8 mouse cellular contexts compared by ENCODE assay signal in genomic region chr1:119504260-119505062, GRCm38 (mm10). TPM values are rescaled to one million over a fixed set of nuclear protein-coding genes. Genes with fewer than 3 reads are reported as not detected.
DNase-seq lines count a peak whose midpoint lies in the region; ATAC-seq and TF ChIP-seq lines count a peak whose summit lies in the region.

Ralb (minus strand) TSS chr1:119504794.

- ATAC-seq in forebrain, embryonic 12.5 days (ENCODE audit: low FRiP score) = peak; percentile 99
- ATAC-seq in heart, postnatal 0 days (ENCODE audit: insufficient read depth, low read depth) = peak; percentile 97
- peak; percentile 95 for ATAC-seq in liver, embryonic 16.5 days (ENCODE audit: low read depth)
- peak; percentile 97 for ATAC-seq in neural tube, embryonic 13.5 days (ENCODE audit: low read depth)

- no peak for TF ChIP-seq CTCF in E14TG2a.4 (conservative IDR thresholded peaks at IDR 0.05; ENCODE audit: low read length)
- no peak for TF ChIP-seq CTCF in heart, postnatal 0 days (IDR thresholded peaks at IDR 0.05; ENCODE audit: low read depth)
- TF ChIP-seq CTCF in testis, adult 2 months (IDR thresholded peaks at IDR 0.05; ENCODE audit: control insufficient read depth, insufficient read depth, insufficient replicate concordance, low read depth, low read length) = no peak

- H3K4me3 ChIP-seq in E14TG2a.4 (replicated peaks; ENCODE audit: low read length) = peak within 1 kb of the TSS; percentile 94
- H3K4me3 ChIP-seq in forebrain, embryonic 12.5 days (replicated peaks) = peak within 1 kb of the TSS; percentile 57
- H3K4me3 ChIP-seq in heart, postnatal 0 days (ENCODE audit: low read depth, low read length) = peak within 1 kb of the TSS; percentile 83
- H3K4me3 ChIP-seq in liver, embryonic 16.5 days (ENCODE audit: low read depth, low read length) = peak within 1 kb of the TSS; percentile 71
- peak within 1 kb of the TSS; percentile 78 for H3K4me3 ChIP-seq in neural tube, embryonic 13.5 days
- peak within 1 kb of the TSS; percentile 90 for H3K4me3 ChIP-seq in testis, adult 2 months (ENCODE audit: control insufficient read depth, low read depth, low read length)

- no peak within 1 kb of the TSS for H3K27ac ChIP-seq in forebrain, embryonic 12.5 days
- peak within 1 kb of the TSS; percentile 92 for H3K27ac ChIP-seq in heart, postnatal 0 days (ENCODE audit: low read depth)
- H3K27ac ChIP-seq in liver, embryonic 16.5 days (ENCODE audit: low read length) = peak within 1 kb of the TSS; percentile 81
- H3K27ac ChIP-seq in neural tube, embryonic 13.5 days (replicated peaks) = peak within 1 kb of the TSS; percentile 71
- H3K27ac ChIP-seq in testis, adult 2 months (ENCODE audit: control insufficient read depth, insufficient read depth, low read depth, low read length) = peak within 1 kb of the TSS; percentile 84

- peak; percentile 91 for DNase-seq in c-Kit-positive CD71-positive TER-119-positive erythroid progenitor cells, embryonic 14.5 days (ENCODE audit: low spot score)
- DNase-seq in heart, postnatal 0 days (ENCODE audit: low spot score) = peak; percentile 100
- peak; percentile 97 to 98 for DNase-seq in kidney, postnatal 4 days

- TF ChIP-seq POLR2A in testis, adult 2 months (IDR thresholded peaks at IDR 0.05; ENCODE audit: control insufficient read depth, low read depth, low read length) = peak; percentile 36; the same call in 1 of the 2 replicates

- no peaks in the 10 kb centered on the region for H3K36me3 ChIP-seq in E14TG2a.4 (ENCODE audit: insufficient read depth, low read length)
- no peaks in the 10 kb centered on the region for H3K36me3 ChIP-seq in forebrain, embryonic 12.5 days (replicated peaks)
- no peaks in the 10 kb centered on the region for H3K36me3 ChIP-seq in heart, postnatal 0 days (replicated peaks; ENCODE audit: control insufficient read depth, insufficient read depth, low read length)
- H3K36me3 ChIP-seq in liver, embryonic 16.5 days (ENCODE audit: control insufficient read depth, insufficient read depth) = no peaks in the 10 kb centered on the region
- H3K36me3 ChIP-seq in neural tube, embryonic 13.5 days = peaks cover 6% of the 10 kb centered on the region; the same call in 1 of the 2 replicates
- no peaks in the 10 kb centered on the region for H3K36me3 ChIP-seq in testis, adult 2 months (ENCODE audit: control insufficient read depth, insufficient read depth, low read length)

- peak within 1 kb of the TSS; percentile 70 for H3K4me2 ChIP-seq in forebrain, embryonic 12.5 days
- H3K4me2 ChIP-seq in heart, postnatal 0 days (ENCODE audit: low read depth, low read length) = peak within 1 kb of the TSS; percentile 77
- peak within 1 kb of the TSS; percentile 71 for H3K4me2 ChIP-seq in liver, embryonic 16.5 days (ENCODE audit: low read depth, low read length)
- peak within 1 kb of the TSS; percentile 75 for H3K4me2 ChIP-seq in neural tube, embryonic 13.5 days

- peaks cover 9% of the 10 kb centered on the region for H3K9me3 ChIP-seq in E14TG2a.4 (ENCODE audit: low read length)
- no peaks in the 10 kb centered on the region for H3K9me3 ChIP-seq in forebrain, embryonic 12.5 days
- H3K9me3 ChIP-seq in heart, postnatal 0 days (replicated peaks; ENCODE audit: control insufficient read depth, low read length) = no peaks in the 10 kb centered on the region
- H3K9me3 ChIP-seq in liver, embryonic 16.5 days (replicated peaks; ENCODE audit: control insufficient read depth, low read length) = no peaks in the 10 kb centered on the region
- H3K9me3 ChIP-seq in neural tube, embryonic 13.5 days = no peaks in the 10 kb centered on the region; the same call in 1 of the 2 replicates

- peak within 1 kb of the TSS; percentile 63 for H3K9ac ChIP-seq in forebrain, embryonic 12.5 days
- H3K9ac ChIP-seq in heart, postnatal 0 days (replicated peaks; ENCODE audit: low read depth, low read length) = peak within 1 kb of the TSS; percentile 88
- peak within 1 kb of the TSS; percentile 61 for H3K9ac ChIP-seq in liver, embryonic 16.5 days (ENCODE audit: low read depth, low read length)
- H3K9ac ChIP-seq in neural tube, embryonic 13.5 days = peak within 1 kb of the TSS; percentile 79

- 0 out of 2 replicates have a peak, but pooled peaks have one; percentile 35 for TF ChIP-seq EP300 in heart, postnatal 0 days (IDR thresholded peaks at IDR 0.05; ENCODE audit: low read depth)

- peaks cover 33% of the 10 kb centered on the region for H3K27me3 ChIP-seq in E14TG2a.4 (ENCODE audit: insufficient read depth, low read length)
- peaks cover 20% of the 10 kb centered on the region for H3K27me3 ChIP-seq in forebrain, embryonic 12.5 days
- no peaks in the 10 kb centered on the region for H3K27me3 ChIP-seq in heart, postnatal 0 days (ENCODE audit: control insufficient read depth, insufficient read depth, low read length)
- H3K27me3 ChIP-seq in liver, embryonic 16.5 days (ENCODE audit: control insufficient read depth, insufficient read depth, low read depth, low read length) = no peaks in the 10 kb centered on the region
- H3K27me3 ChIP-seq in neural tube, embryonic 13.5 days = peaks cover 6% of the 10 kb centered on the region; the same call in 1 of the 2 replicates
- no peaks in the 10 kb centered on the region for H3K27me3 ChIP-seq in testis, adult 2 months (ENCODE audit: control insufficient read depth, insufficient read depth, low read length)

- under 1% methylated on average over 57 of the region's 57 CpGs for WGBS in forebrain, embryonic 12.5 days
- WGBS in heart, postnatal 0 days = under 1% methylated on average over 57 of the region's 57 CpGs
- WGBS in liver, embryonic 16.5 days (ENCODE audit: insufficient replicate concordance) = under 1% methylated on average over 56 of the region's 57 CpGs
- under 1% methylated on average over 57 of the region's 57 CpGs for WGBS in neural tube, embryonic 13.5 days

- peaks cover 61% of the 10 kb centered on the region for H3K4me1 ChIP-seq in E14TG2a.4 (replicated peaks; ENCODE audit: low read depth, low read length)
- H3K4me1 ChIP-seq in forebrain, embryonic 12.5 days = peaks cover 20% of the 10 kb centered on the region
- H3K4me1 ChIP-seq in heart, postnatal 0 days (ENCODE audit: control insufficient read depth, insufficient read depth) = peaks cover 12% of the 10 kb centered on the region
- peaks cover 19% of the 10 kb centered on the region for H3K4me1 ChIP-seq in liver, embryonic 16.5 days (ENCODE audit: control insufficient read depth, low read depth, low read length)
- H3K4me1 ChIP-seq in neural tube, embryonic 13.5 days (replicated peaks) = peaks cover 33% of the 10 kb centered on the region
- peaks cover 11% of the 10 kb centered on the region for H3K4me1 ChIP-seq in testis, adult 2 months (ENCODE audit: control insufficient read depth, insufficient read depth, low read length)

RNA-seq across cellular contexts. Expression of gene Ralb, which starts in this region (rescaled TPM):
- polyA plus RNA-seq in forebrain, embryonic 12.5 days (2016; fragmentation: Nextera tagmentation; extraction: Ambion mirVana) = 65.7 and 67.3 TPM in 2 replicates
- 74.4 and 86.2 TPM in 2 replicates for total RNA-seq in heart, postnatal 0 days (2014; rRNA removed; ENCODE audit: low replicate concordance)
- 86.0 and 91.0 TPM in 2 replicates for polyA plus RNA-seq in heart, postnatal 0 days (2015; fragmentation: Nextera tagmentation; extraction: Ambion mirVana)
- 38.0 and 40.5 TPM in 2 replicates for polyA plus RNA-seq in liver, embryonic 16.5 days (2015; fragmentation: Nextera tagmentation; extraction: Ambion mirVana)
- polyA plus RNA-seq in neural tube, embryonic 13.5 days (2015; fragmentation: Nextera tagmentation; extraction: Ambion mirVana) = 78.2 and 81.4 TPM in 2 replicates
- polyA plus RNA-seq in testis, adult 2 months (2012; rRNA removed) = 13.8 and 16.0 TPM in 2 replicates
